In genomic region chr9:13544133-13544532, GRCm38 (mm10) we compare ENCODE assay signal across 6 mouse cellular contexts.
"Had no signal": no experiment of that assay in that cellular context is flagged by ENCODE, and none has a peak within 500 bp of the region (broad histone marks: within the 10 kb centered on the region; RNA-seq: fewer than 3 reads in every experiment).

No protein-coding gene starts in this region.

- DNase-seq: kidney, postnatal 14 days; left cerebral cortex, postnatal 4 days; lung, adult 18-20 months; lung, postnatal 36 days; thymus, adult 18-20 months; thymus, postnatal 14 days had no signal
